Mouse (Mus musculus) hindbrain, embryonic 11.5 days (tissue): Measurements from ENCODE around the gene Tinagl1. TPM values are rescaled to one million over a fixed set of nuclear protein-coding genes. Genes with fewer than 3 reads are reported as not detected.

ENCODE experiments used
- ATAC-seq: fragments of 200-750 bp; cut with Nextera tagmentation; 2 replicates; pipeline ENCODE4 v1.8.0; 2017; ENCODE audit warnings: mild to moderate bottlenecking, moderate TSS enrichment, moderate library complexity; ENCODE audit not compliant: low FRiP score
- DNase-seq: peaks from one replicate; pipeline ENCODE4 v3.0.0-alpha.2; 2015; ENCODE audit warnings: low spot score
- H3K27ac ChIP-seq: fragments of 300-500 bp; sonication (generic); 2 replicates; pipeline ENCODE4 v1.5.1; 2014; ENCODE audit warnings: mild to moderate bottlenecking, low read depth, low read length
- H3K27me3 ChIP-seq: fragments of 300-500 bp; sonication (generic); 2 replicates; pipeline ENCODE4 v1.6.1; 2014; ENCODE audit warnings: mild to moderate bottlenecking, low read length, moderate library complexity, mixed read lengths; ENCODE audit not compliant: control insufficient read depth, insufficient read depth
- H3K36me3 ChIP-seq: fragments of 300-500 bp; sonication (generic); 2 replicates; pipeline ENCODE4 v1.6.1; 2014; ENCODE audit warnings: mild to moderate bottlenecking, low read length, moderate library complexity, mixed read lengths; ENCODE audit not compliant: control insufficient read depth, insufficient read depth
- H3K4me1 ChIP-seq: fragments of 300-500 bp; sonication (generic); replicated peaks from 2 replicates; pipeline ENCODE4 v1.6.1; 2014; ENCODE audit warnings: low read length, mixed read lengths; ENCODE audit not compliant: control insufficient read depth, insufficient read depth
- H3K4me2 ChIP-seq: fragments of 300-500 bp; sonication (generic); replicated peaks from 2 replicates; pipeline ENCODE4 v1.6.1; 2014; ENCODE audit warnings: mild to moderate bottlenecking, low read depth, low read length
- H3K4me3 ChIP-seq: fragments of 300-500 bp; sonication (generic); 2 replicates; pipeline ENCODE4 v1.5.1; 2014; ENCODE audit warnings: low read depth, low read length
- H3K9ac ChIP-seq: fragments of 300-500 bp; sonication (generic); 2 replicates; pipeline ENCODE4 v1.6.1; 2014; ENCODE audit warnings: low read depth, low read length
- H3K9me3 ChIP-seq: fragments of 300-500 bp; sonication (generic); 2 replicates; pipeline ENCODE4 v1.6.1; 2016; ENCODE audit warnings: low read length; ENCODE audit not compliant: control insufficient read depth
- WGBS: fragments of 180-500 bp; shearing (Covaris S2); extraction: QIAGEN DNeasy Blood & Tissue Kit; methylation state at CpG from one replicate; pipeline ENCODE4 v1.1.7; 2014; 5-methylcytosine and 5-hydroxymethylcytosine counted together
- polyA plus RNA-seq: library from polyadenylated mRNA; unstranded; fragments of >200 nt; fragmentation: Nextera tagmentation; extraction: Ambion mirVana; gene quantifications from 2 replicates; pipeline ENCODE4 v1.2.1, GENCODE M21; 2014

Gene Tinagl1
- polyA plus RNA-seq, 1 experiment from 2014 or later = 10.0 TPM

DNA sequence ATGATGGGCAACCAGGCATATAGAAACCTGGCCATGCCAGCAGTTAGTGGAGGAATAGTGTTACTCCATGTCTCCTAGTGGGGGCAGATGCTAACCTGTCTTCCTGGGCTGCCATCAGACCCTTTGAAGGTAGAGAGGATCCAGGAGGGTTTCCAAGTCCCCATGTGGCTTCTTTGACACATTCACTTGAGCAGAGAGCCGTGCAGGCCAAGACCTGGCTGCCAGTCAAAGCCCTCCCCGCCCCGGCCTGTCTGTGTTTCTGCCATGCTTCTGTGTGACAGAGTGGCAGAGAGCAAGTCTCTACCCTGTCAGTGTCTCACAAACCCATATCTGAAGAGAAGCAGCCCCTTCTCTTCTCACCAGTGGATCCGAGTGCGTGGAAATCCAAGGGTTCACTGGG is 9.0 kb upstream of the Tinagl1 start:
- H3K27me3 ChIP-seq = no peaks in the 10 kb centered on the region; the same call in 1 of the 2 replicates
- WGBS = 91% methylated on average over 5 of the region's 5 CpGs
- no peak overlapping the region for H3K4me3 ChIP-seq
- ATAC-seq (no peak), DNase-seq (no peak)
- H3K4me2 ChIP-seq = no peak overlapping the region
- H3K9ac ChIP-seq = no peak overlapping the region
- no peaks in the 10 kb centered on the region for H3K4me1 ChIP-seq
- no peaks in the 10 kb centered on the region for H3K36me3 ChIP-seq
- no peaks in the 10 kb centered on the region for H3K9me3 ChIP-seq
- H3K27ac ChIP-seq = no peak overlapping the region

DNA sequence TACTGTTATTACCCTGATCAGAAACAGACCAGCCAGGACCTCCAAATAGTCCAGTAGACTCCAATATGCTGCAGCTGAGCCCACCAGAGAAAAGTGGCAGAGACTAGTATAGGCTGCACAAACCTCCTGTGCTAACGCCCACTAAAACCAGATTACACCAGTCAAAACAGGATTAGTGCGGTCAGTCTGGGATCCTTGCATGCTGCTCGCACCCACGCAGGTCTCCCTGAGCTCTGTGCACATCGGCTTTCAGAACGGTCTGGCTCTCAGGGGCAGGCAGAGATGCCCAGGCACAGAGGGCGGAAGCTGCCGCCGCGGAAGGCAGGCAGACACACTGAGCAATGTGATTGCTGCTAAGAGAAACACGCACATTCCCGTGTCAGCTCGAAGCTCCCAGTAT is 8.1 kb upstream of the Tinagl1 start:
- ATAC-seq = no peak
- Histone ChIP-seq H3K27me3 (no peaks in the 10 kb centered on the region; the same call in 1 of the 2 replicates), H3K9me3 (no peaks in the 10 kb centered on the region), H3K36me3 (no peaks in the 10 kb centered on the region), H3K4me2 (no peak overlapping the region), H3K27ac (no peak overlapping the region), H3K4me1 (no peaks in the 10 kb centered on the region), H3K4me3 (no peak overlapping the region), H3K9ac (no peak overlapping the region)
- DNase-seq = no peak
- 84% methylated on average over 13 of the region's 13 CpGs for WGBS

DNA sequence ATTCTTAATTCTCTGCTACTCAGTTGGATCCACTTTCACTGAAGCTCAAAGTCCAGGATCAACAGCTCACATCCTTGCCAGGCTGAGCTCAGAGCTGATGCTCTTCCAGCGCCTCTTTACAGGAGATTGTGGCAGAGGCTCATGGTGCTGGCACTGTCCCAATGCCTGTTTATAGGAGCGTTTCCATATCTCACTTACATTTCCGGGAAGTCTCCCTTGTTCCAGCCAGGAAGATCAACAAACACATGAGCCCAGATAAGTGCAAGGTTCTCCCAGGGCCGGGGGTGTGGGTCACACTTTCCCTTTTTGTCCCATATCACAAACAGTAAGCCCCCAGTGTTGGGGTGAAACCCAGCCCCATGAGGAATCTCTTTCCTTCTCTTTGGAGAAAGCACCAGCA is 7.0 kb upstream of the Tinagl1 start:
- Histone ChIP-seq H3K9me3 (no peaks in the 10 kb centered on the region), H3K9ac (no peak overlapping the region), H3K4me1 (no peaks in the 10 kb centered on the region), H3K27me3 (no peaks in the 10 kb centered on the region), H3K27ac (no peak overlapping the region), H3K36me3 (no peaks in the 10 kb centered on the region), H3K4me3 (no peak overlapping the region), H3K4me2 (no peak overlapping the region)
- no peak for ATAC-seq
- no peak for DNase-seq
- 86% methylated on average over 4 of the region's 4 CpGs for WGBS

DNA sequence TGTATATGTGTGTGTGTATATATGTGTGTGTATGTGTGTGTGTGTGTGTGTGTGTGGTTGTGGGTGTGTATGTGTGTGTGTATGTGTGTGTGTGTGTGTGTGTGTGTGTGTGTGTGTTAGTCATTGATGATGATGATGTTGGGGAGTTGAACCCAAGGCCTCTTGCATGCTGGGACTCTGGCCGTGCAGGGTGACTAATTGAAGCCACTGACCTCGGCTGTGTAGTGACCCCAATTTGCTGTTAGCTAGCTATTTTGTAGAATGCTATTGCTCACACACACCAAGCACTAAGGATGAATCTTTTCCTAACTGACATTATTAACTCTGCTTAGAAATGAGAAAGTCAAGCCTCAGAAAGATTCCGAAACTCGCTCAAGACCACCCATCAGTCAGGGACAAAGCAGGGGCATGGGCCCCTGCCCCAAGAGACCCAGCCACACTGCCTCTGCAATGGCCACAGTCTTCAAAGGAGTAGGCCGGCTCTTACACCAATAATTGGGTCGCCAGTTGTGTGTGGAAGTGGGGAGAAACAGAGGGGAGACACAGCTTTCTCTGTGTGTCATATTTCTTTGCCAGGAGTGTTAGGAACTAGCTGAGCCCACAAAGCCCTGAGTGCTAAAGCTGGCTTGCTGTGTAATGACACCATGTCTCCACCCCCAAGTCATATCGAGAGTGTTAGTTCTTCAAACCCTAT is 6.1 kb upstream of the Tinagl1 start:
- no peak for ATAC-seq
- Histone ChIP-seq H3K4me3 (no peak overlapping the region), H3K9me3 (no peaks in the 10 kb centered on the region), H3K27ac (no peak overlapping the region), H3K27me3 (no peaks in the 10 kb centered on the region), H3K4me1 (no peaks in the 10 kb centered on the region), H3K4me2 (no peak overlapping the region), H3K9ac (no peak overlapping the region), H3K36me3 (no peaks in the 10 kb centered on the region)
- WGBS = 73% methylated on average over 7 of the region's 7 CpGs
- DNase-seq = no peak

DNA sequence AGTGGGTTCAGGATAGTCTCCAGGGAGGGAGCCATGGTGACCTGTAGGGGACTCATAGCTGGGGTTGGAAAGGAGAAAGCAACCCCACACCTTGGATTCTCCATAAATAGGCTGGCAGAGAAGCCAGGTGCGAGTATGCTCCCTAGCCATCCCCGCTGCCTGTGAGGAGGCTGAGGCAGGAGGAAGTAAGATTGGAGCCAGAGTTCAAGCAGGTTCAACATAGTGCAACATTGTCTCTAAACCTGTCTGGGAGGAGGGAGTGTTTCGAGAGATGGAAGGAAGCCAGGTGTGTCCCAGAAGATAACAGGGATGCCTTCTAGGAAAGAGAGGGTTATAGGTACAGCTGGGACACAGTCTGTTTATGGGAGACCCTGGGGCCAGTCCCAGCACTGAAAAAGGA is 5.0 kb upstream of the Tinagl1 start:
- Histone ChIP-seq H3K9me3 (no peaks in the 10 kb centered on the region), H3K9ac (no peak overlapping the region), H3K4me3 (no peak overlapping the region), H3K36me3 (no peaks in the 10 kb centered on the region), H3K27me3 (no peaks in the 10 kb centered on the region; the same call in 1 of the 2 replicates), H3K27ac (no peak overlapping the region), H3K4me1 (peaks cover 7% of the 10 kb centered on the region; the same call in 1 of the 2 replicates), H3K4me2 (no peak overlapping the region)
- DNase-seq (no peak), ATAC-seq (no peak)
- WGBS = 88% methylated on average over 3 of the region's 3 CpGs

DNA sequence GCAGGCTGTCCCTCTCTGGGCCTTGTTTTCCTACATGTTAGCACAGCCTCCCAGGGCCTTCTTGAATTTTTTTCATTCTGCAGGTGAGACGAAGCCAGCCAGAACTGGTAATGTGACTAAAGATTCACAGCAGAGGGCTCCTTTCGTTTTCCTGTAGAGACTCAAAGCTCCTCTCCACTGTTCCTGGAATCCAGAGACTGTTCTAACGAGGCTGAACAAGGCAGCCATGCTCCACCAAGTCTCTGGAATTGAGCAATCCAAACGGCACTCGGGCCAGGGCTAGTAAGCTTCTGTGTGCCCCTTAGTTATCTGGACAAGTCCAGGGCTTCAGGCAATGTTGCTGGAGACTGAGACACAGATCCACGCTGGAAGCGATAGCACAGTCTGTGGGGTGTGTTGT is 2.6 kb upstream of the Tinagl1 start:
- Histone ChIP-seq H3K4me1 (peaks cover 11% of the 10 kb centered on the region; the same call in 1 of the 2 replicates), H3K27me3 (peaks cover 8% of the 10 kb centered on the region; the same call in 1 of the 2 replicates), H3K9ac (no peak overlapping the region), H3K4me2 (no peak overlapping the region), H3K4me3 (no peak overlapping the region), H3K9me3 (no peaks in the 10 kb centered on the region), H3K27ac (no peak overlapping the region), H3K36me3 (no peaks in the 10 kb centered on the region)
- WGBS = 75% methylated on average over 7 of the region's 7 CpGs
- no peak for DNase-seq
- ATAC-seq = no peak

DNA sequence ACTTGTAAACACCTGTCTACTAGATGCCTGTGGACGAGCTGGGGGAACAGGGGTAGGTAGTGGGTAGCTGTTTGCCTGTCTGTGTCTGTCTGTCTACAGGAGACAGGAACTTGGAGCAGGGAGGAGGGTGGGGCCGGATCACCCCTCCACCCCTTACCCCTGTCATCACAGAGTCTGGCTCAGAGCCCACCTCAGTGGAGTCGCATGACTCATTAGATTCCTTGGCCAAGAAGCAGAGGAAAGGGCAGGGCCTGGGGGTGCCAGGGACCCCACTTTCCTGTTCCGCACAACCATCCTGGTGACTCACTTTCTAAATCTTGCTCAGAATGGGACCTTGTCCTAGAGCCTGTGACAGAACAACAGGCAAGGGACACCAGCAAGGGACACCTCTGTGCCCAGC is 2.2 kb upstream of the Tinagl1 start:
- Histone ChIP-seq H3K27me3 (peaks cover 8% of the 10 kb centered on the region; the same call in 1 of the 2 replicates), H3K4me1 (peaks cover 11% of the 10 kb centered on the region; the same call in 1 of the 2 replicates), H3K36me3 (no peaks in the 10 kb centered on the region), H3K9me3 (no peaks in the 10 kb centered on the region), H3K4me2 (no peak overlapping the region), H3K4me3 (no peak overlapping the region), H3K27ac (no peak overlapping the region), H3K9ac (no peak overlapping the region)
- 81% methylated on average over 4 of the region's 4 CpGs for WGBS
- DNase-seq (no peak), ATAC-seq (no peak)

DNA sequence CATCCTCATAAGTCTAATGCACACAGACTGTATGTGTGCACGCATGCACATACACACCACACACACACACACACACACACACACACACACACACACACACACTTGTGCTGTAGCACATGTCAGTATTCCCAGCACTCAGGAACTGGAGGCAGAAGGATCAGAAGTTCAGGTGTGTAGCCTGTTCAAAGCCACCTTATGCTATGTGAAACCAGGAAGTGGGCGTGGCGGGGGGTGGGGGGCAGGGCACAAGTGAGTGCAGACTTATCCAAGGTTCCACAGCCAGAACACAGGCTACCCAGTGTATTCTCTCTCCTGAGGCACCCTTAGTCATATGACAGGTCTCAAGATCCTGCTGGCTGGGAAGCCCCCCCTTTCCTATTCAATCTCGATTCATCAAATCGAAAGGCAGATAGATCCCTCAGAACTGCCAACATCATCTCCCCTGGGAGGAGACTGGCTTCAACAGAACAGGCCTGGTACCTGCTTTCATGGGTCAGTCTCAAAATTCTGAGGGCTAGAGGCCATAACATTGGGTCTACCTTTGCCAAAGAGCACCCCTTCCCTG is 1.3 kb upstream of the Tinagl1 start:
- Histone ChIP-seq H3K4me1 (peaks cover 11% of the 10 kb centered on the region; the same call in 1 of the 2 replicates), H3K9ac (no peak overlapping the region), H3K4me2 (no peak overlapping the region), H3K36me3 (no peaks in the 10 kb centered on the region), H3K27me3 (peaks cover 8% of the 10 kb centered on the region; the same call in 1 of the 2 replicates), H3K4me3 (no peak overlapping the region), H3K9me3 (no peaks in the 10 kb centered on the region), H3K27ac (no peak overlapping the region)
- WGBS = 87% methylated on average over 5 of the region's 5 CpGs
- no peak for ATAC-seq
- DNase-seq = no peak
